Mouse (Mus musculus) heart, adult 2 months (tissue): Measurements from ENCODE around the gene Mre11a.
A peak's percentile ranks its signal among the peaks of the same experiment; 100 is the strongest.

ENCODE experiments used
- CTCF ChIP-seq: fragments of 200-600 bp; IDR thresholded peaks from 2 replicates; pipeline ENCODE4 v1.8.1; 2022; ENCODE audit warnings: antibody characterized with exemption, mild to moderate bottlenecking, moderate library complexity
- EP300 ChIP-seq: fragments of 200-500 bp; IDR thresholded peaks from 2 replicates; pipeline ENCODE4 v1.6.1; 2011; ENCODE audit warnings: low read depth, low read length, control low read depth; ENCODE audit not compliant: insufficient read depth
- POLR2A ChIP-seq: fragments of 200-500 bp; IDR thresholded peaks from 2 replicates; pipeline ENCODE4 v1.6.1; 2011; ENCODE audit warnings: mild to moderate bottlenecking, low read depth, low read length, control low read depth; ENCODE audit not compliant: insufficient read depth

DNA sequence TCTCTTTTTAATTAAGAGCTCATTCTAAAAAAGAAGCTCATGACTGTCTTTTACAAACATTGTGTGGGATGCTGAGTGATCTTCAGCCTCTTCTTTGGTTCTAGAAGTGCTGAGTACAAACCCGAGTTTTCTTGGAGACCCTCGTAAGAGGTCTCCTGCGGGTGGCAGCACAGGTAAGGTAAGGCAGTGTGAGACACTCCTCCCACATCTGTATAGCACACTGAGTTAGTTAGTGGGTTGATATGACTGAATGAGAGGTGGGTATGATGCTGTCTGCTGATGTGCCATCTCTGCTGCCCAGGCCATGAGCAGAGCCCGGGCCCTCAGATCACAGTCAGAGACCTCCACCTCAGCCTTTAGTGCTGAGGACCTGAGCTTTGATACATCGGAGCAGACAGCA lies 40.4 kb downstream of the Mre11a start:
- TF ChIP-seq POLR2A (no peak), EP300 (no peak), CTCF (peak; percentile 17; the same call in 1 of the 2 replicates)
